Mouse (Mus musculus) midbrain, embryonic 13.5 days (tissue): ENCODE results near the gene Hdac9. TPM values are rescaled to one million over a fixed set of nuclear protein-coding genes. Genes with fewer than 3 reads are reported as not detected.

Experiments used
- ATAC-seq: fragments of 200-750 bp; cut with Nextera tagmentation; 2 replicates; pipeline ENCODE4 v1.8.0; 2017; ENCODE audit warnings: mild to moderate bottlenecking, moderate TSS enrichment, moderate library complexity
- H3K27ac ChIP-seq: fragments of 300-500 bp; sonication (generic); 2 replicates; pipeline ENCODE4 v1.5.1; 2015; ENCODE audit warnings: inconsistent platforms, mild to moderate bottlenecking, moderate library complexity
- H3K27me3 ChIP-seq: fragments of 300-500 bp; sonication (generic); 2 replicates; pipeline ENCODE4 v1.6.1; 2015; ENCODE audit warnings: mild to moderate bottlenecking, inconsistent platforms
- H3K36me3 ChIP-seq: fragments of 300-500 bp; sonication (generic); 2 replicates; pipeline ENCODE4 v1.6.1; 2015; ENCODE audit warnings: mild to moderate bottlenecking, inconsistent platforms
- H3K4me1 ChIP-seq: fragments of 300-500 bp; sonication (generic); replicated peaks from 2 replicates; pipeline ENCODE4 v1.6.1; 2015; ENCODE audit warnings: inconsistent platforms
- H3K4me2 ChIP-seq: fragments of 300-500 bp; sonication (generic); replicated peaks from 2 replicates; pipeline ENCODE4 v1.6.1; 2015; ENCODE audit warnings: moderate library complexity, mild to moderate bottlenecking, inconsistent platforms
- H3K4me3 ChIP-seq: fragments of 300-500 bp; sonication (generic); replicated peaks from 2 replicates; pipeline ENCODE4 v1.5.1; 2015; ENCODE audit warnings: mild to moderate bottlenecking, inconsistent platforms
- H3K9ac ChIP-seq: fragments of 300-500 bp; sonication (generic); replicated peaks from 2 replicates; pipeline ENCODE4 v1.6.1; 2015; ENCODE audit warnings: mild to moderate bottlenecking, inconsistent platforms
- H3K9me3 ChIP-seq: fragments of 300-500 bp; sonication (generic); 2 replicates; pipeline ENCODE4 v1.6.1; 2016; ENCODE audit warnings: mild to moderate bottlenecking, inconsistent platforms
- WGBS: fragments of 180-500 bp; shearing (Covaris S2); methylation state at CpG from one replicate; pipeline ENCODE4 v1.1.7; 2015; 5-methylcytosine and 5-hydroxymethylcytosine counted together
- polyA plus RNA-seq: library from polyadenylated mRNA; unstranded; fragments of >200 nt; fragmentation: Nextera tagmentation; extraction: Ambion mirVana; gene quantifications from 2 replicates; pipeline ENCODE4 v1.2.1, GENCODE M21; 2015

Gene Hdac9
- 10.5 and 11.9 TPM in 2 replicates for polyA plus RNA-seq

- no peak for ATAC-seq
- no peak within 1 kb of the TSS for H3K4me3 ChIP-seq
- WGBS, result 23% methylated on average over 1 of the region's 1 CpGs
- no peaks in the 10 kb centered on the region for H3K36me3 ChIP-seq
- H3K9ac ChIP-seq, result no peak within 1 kb of the TSS
- no peak within 1 kb of the TSS for H3K27ac ChIP-seq
- H3K27me3 ChIP-seq, result no peaks in the 10 kb centered on the region
- 0 out of 2 replicates have a peak, but pooled peaks cover 4% of the 10 kb centered on the region for H3K4me1 ChIP-seq
- no peak within 1 kb of the TSS for H3K4me2 ChIP-seq
- H3K9me3 ChIP-seq, result no peaks in the 10 kb centered on the region
Observed at GRCm38 (mm10) chr12:34916995-34917394, at the start of gene Hdac9. TSS of gene Hdac9 (minus strand) at chr12:34917095.

DNA sequence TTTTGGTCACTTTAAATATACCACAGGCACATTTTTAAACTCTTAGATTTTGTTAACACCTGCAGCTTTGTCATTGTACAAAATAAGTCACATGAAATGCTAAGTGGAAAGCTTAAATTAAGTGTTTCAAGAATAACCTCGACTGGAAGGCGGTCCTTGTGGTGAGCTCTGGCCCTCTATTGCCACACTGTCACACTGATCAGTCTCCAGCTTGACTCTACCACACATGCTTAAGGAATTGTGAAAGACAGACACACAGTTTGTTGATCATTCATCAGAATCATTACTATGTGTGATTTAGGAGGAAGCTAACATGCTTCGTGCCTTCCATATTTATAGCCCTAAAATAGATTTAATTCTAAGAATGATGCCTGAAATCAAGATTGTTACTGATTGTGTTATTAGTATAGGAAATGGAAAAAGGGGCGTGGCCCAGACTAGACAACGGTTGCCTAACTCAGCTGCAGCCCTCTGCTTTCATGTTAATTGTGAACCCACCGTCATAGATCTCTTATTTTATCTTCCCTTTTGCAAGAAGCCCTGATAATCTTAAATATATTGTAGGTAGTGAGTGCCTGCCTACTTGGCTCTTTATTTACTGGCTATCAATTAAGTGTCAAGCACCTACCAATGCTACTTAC lies 32.3 kb upstream of the Hdac9 start:
- no peak overlapping the region for H3K27ac ChIP-seq
- no peaks in the 10 kb centered on the region for H3K9me3 ChIP-seq
- H3K4me2 ChIP-seq, result no peak overlapping the region
- no peak overlapping the region for H3K4me3 ChIP-seq
- H3K9ac ChIP-seq, result no peak overlapping the region
- no peaks in the 10 kb centered on the region for H3K27me3 ChIP-seq
- H3K36me3 ChIP-seq, result no peaks in the 10 kb centered on the region
- H3K4me1 ChIP-seq, result no peaks in the 10 kb centered on the region
- WGBS, result 86% methylated on average over 6 of the region's 6 CpGs
- no peak for ATAC-seq

- Histone ChIP-seq H3K4me3 (no peak overlapping the region), H3K27ac (no peak overlapping the region), H3K36me3 (no peaks in the 10 kb centered on the region), H3K27me3 (no peaks in the 10 kb centered on the region), H3K4me1 (no peaks in the 10 kb centered on the region), H3K4me2 (no peak overlapping the region), H3K9ac (no peak overlapping the region), H3K9me3 (0 out of 2 replicates have a peak, but pooled peaks cover 4% of the 10 kb centered on the region)
- 92% methylated on average over 1 of the region's 1 CpGs for WGBS
- no peak for ATAC-seq
Observed at GRCm38 (mm10) chr12:34937918-34938317, 21.0 kb upstream of the Hdac9 start.

GRCm38 (mm10) chr12:34908008-34908407 lies 8.9 kb downstream of the Hdac9 start:
- Histone ChIP-seq H3K4me2 (peak overlapping the region; percentile 26; the same call in 1 of the 2 replicates), H3K4me3 (0 out of 2 replicates have a peak overlapping the region, but pooled peaks have one; percentile 6), H3K4me1 (peaks cover 9% of the 10 kb centered on the region; the same call in 1 of the 2 replicates), H3K36me3 (no peaks in the 10 kb centered on the region), H3K27ac (no peak overlapping the region), H3K27me3 (peaks cover 25% of the 10 kb centered on the region), H3K9me3 (no peaks in the 10 kb centered on the region), H3K9ac (no peak overlapping the region)
- WGBS, result 66% methylated on average over 2 of the region's 2 CpGs
- no peak for ATAC-seq

- 2% methylated on average over 10 of the region's 10 CpGs for WGBS
- Histone ChIP-seq H3K9me3 (no peaks in the 10 kb centered on the region), H3K4me2 (peak overlapping the region; percentile 86), H3K27me3 (peaks cover 25% of the 10 kb centered on the region), H3K27ac (0 out of 2 replicates have a peak overlapping the region, but pooled peaks have one; percentile 60), H3K4me3 (peak overlapping the region; percentile 76), H3K36me3 (no peaks in the 10 kb centered on the region), H3K4me1 (peaks cover 9% of the 10 kb centered on the region; the same call in 1 of the 2 replicates), H3K9ac (peak overlapping the region; percentile 78)
- peak; percentile 81 for ATAC-seq
Observed at GRCm38 (mm10) chr12:34907506-34907850, 9.4 kb downstream of the Hdac9 start.

- Histone ChIP-seq H3K4me3 (peak overlapping the region; percentile 76), H3K9me3 (no peaks in the 10 kb centered on the region), H3K4me1 (peaks cover 9% of the 10 kb centered on the region; the same call in 1 of the 2 replicates), H3K36me3 (no peaks in the 10 kb centered on the region), H3K4me2 (peak overlapping the region; percentile 86), H3K9ac (peak overlapping the region; percentile 78), H3K27ac (peak overlapping the region; percentile 60; the same call in 1 of the 2 replicates), H3K27me3 (peaks cover 25% of the 10 kb centered on the region)
- ATAC-seq, result peak; percentile 95
- under 1% methylated on average over 77 of the region's 107 CpGs for WGBS
Observed at GRCm38 (mm10) chr12:34906704-34907505, 10.0 kb downstream of the Hdac9 start.

GRCm38 (mm10) chr12:34906376-34906703 lies 10.6 kb downstream of the Hdac9 start:
- WGBS, result under 1% methylated on average over 10 of the region's 10 CpGs
- Histone ChIP-seq H3K9me3 (no peaks in the 10 kb centered on the region), H3K27me3 (peaks cover 25% of the 10 kb centered on the region), H3K9ac (peak overlapping the region; percentile 78), H3K4me1 (peaks cover 9% of the 10 kb centered on the region; the same call in 1 of the 2 replicates), H3K36me3 (no peaks in the 10 kb centered on the region), H3K27ac (no peak overlapping the region), H3K4me2 (peak overlapping the region; percentile 86), H3K4me3 (peak overlapping the region; percentile 76)
- no peak; the same call in 1 of the 2 replicates for ATAC-seq

- Histone ChIP-seq H3K4me3 (no peak overlapping the region), H3K9ac (no peak overlapping the region), H3K27ac (no peak overlapping the region), H3K4me1 (peaks cover 9% of the 10 kb centered on the region; the same call in 1 of the 2 replicates), H3K4me2 (no peak overlapping the region), H3K36me3 (no peaks in the 10 kb centered on the region), H3K27me3 (peaks cover 7% of the 10 kb centered on the region; the same call in 1 of the 2 replicates), H3K9me3 (no peaks in the 10 kb centered on the region)
- no peak; the same call in 1 of the 2 replicates for ATAC-seq
- 31% methylated on average over 8 of the region's 8 CpGs for WGBS
Observed at GRCm38 (mm10) chr12:34900241-34900640, 16.7 kb downstream of the Hdac9 start.

- WGBS, result 90% methylated on average over 5 of the region's 5 CpGs
- Histone ChIP-seq H3K4me2 (no peak overlapping the region), H3K4me3 (no peak overlapping the region), H3K4me1 (peaks cover 4% of the 10 kb centered on the region; the same call in 1 of the 2 replicates), H3K27ac (no peak overlapping the region), H3K9me3 (no peaks in the 10 kb centered on the region), H3K27me3 (no peaks in the 10 kb centered on the region; the same call in 1 of the 2 replicates), H3K36me3 (no peaks in the 10 kb centered on the region), H3K9ac (no peak overlapping the region)
- no peak for ATAC-seq
Observed at GRCm38 (mm10) chr12:34894867-34895266, 22.0 kb downstream of the Hdac9 start.

DNA sequence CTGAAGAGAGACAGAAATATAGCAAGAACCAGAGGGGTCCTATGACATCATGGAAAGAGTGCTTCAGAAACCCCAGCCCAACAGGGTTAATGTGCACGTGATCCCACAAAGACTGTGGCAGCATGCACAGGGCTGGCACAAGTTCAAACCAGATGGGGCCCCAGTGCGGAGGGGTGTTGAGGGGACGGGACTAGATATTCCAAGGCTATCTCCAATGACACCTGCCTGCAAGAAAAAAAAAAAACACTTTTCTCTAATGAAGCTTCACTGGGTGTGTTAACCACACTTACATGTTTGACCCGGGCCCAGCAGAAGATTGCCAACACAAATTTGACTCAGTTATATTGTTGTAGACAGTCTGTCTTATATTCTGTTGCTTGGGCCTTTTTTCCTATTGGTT lies 28.2 kb downstream of the Hdac9 start:
- ATAC-seq, result no peak
- Histone ChIP-seq H3K36me3 (no peaks in the 10 kb centered on the region), H3K9me3 (no peaks in the 10 kb centered on the region), H3K4me1 (no peaks in the 10 kb centered on the region), H3K4me2 (no peak overlapping the region), H3K27ac (no peak overlapping the region), H3K27me3 (no peaks in the 10 kb centered on the region), H3K4me3 (no peak overlapping the region), H3K9ac (no peak overlapping the region)
- 94% methylated on average over 4 of the region's 4 CpGs for WGBS

GRCm38 (mm10) chr12:34874926-34875325 lies 42.0 kb downstream of the Hdac9 start:
- Histone ChIP-seq H3K4me1 (no peaks in the 10 kb centered on the region), H3K4me3 (no peak overlapping the region), H3K36me3 (no peaks in the 10 kb centered on the region), H3K27ac (no peak overlapping the region), H3K9ac (no peak overlapping the region), H3K27me3 (no peaks in the 10 kb centered on the region), H3K9me3 (no peaks in the 10 kb centered on the region), H3K4me2 (no peak overlapping the region)
- no peak for ATAC-seq
- WGBS, result 79% methylated on average over 2 of the region's 2 CpGs

- Histone ChIP-seq H3K36me3 (no peaks in the 10 kb centered on the region), H3K9me3 (no peaks in the 10 kb centered on the region), H3K4me3 (no peak overlapping the region), H3K27me3 (no peaks in the 10 kb centered on the region), H3K4me1 (no peaks in the 10 kb centered on the region), H3K4me2 (no peak overlapping the region), H3K27ac (no peak overlapping the region), H3K9ac (no peak overlapping the region)
- 57% methylated on average over 7 of the region's 7 CpGs for WGBS
- ATAC-seq, result no peak
Observed at GRCm38 (mm10) chr12:34871028-34871427, 45.9 kb downstream of the Hdac9 start.
